Mouse (Mus musculus): ENCODE results near the gene Foxn3. TPM values are rescaled to one million over a fixed set of nuclear protein-coding genes. Genes with fewer than 3 reads are reported as not detected.

Foxn3 gene
- polyA plus RNA-seq, 1 experiment from 2014 or later: 66.2 TPM

DNA sequence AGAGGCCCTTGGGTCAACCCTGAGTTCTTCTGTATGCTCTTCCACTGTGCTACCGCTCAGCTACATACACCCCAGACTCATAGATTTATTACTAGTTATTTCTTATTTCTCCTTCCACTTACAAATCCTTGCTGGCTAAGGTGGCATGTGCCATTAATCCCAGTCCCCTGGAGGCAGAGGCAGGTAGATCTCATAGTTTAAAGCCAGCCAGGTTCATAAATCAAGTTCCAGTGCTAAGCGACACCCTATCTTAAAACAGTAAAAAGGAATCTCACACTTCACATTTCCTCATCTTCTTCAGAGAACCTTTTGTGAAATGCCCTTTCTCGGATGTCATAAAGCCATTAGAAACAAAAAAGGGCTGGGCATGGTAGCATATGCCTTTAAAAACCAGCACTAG lies 120.6 kb downstream of the Foxn3 start:
- WGBS: 90% methylated on average over 3 of the region's 3 CpGs
- Histone ChIP-seq H3K4me2 (no peak overlapping the region), H3K9me3 (replicated peaks) (no peaks in the 10 kb centered on the region), H3K9ac (no peak overlapping the region), H3K36me3 (no peaks in the 10 kb centered on the region), H3K27ac (ENCODE audit: poor library complexity, severe bottlenecking) (no peak overlapping the region), H3K4me1 (replicated peaks) (peaks cover 24% of the 10 kb centered on the region), H3K27me3 (replicated peaks) (no peaks in the 10 kb centered on the region), H3K4me3 (no peak overlapping the region)
- no peak for ATAC-seq (ENCODE audit: insufficient number of reproducible peaks, low FRiP score)

DNA sequence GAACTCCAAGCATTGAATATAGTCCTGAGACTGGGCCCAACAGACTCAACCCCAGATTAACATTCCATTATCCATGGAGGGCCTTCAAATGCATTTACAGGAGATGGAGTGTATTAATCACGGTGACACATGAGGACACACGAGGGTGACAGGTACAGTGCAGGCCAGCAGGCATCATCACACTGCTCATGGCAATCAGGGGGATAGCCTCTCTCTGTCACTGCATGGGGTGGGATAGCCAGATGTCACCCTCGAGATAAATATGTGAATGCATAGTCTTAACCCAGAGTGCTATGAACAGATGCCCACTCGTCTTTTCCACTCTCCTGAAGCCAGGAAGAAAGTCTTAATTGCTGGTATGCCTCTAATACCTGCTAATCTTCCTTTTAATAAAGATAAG lies 122.4 kb downstream of the Foxn3 start:
- H3K9me3 ChIP-seq (replicated peaks): no peaks in the 10 kb centered on the region
- H3K4me2 ChIP-seq: no peak overlapping the region
- no peak overlapping the region for H3K27ac ChIP-seq (ENCODE audit: poor library complexity, severe bottlenecking)
- H3K27me3 ChIP-seq (replicated peaks): no peaks in the 10 kb centered on the region
- H3K36me3 ChIP-seq: no peaks in the 10 kb centered on the region
- ATAC-seq (ENCODE audit: insufficient number of reproducible peaks, low FRiP score): no peak
- no peak overlapping the region for H3K4me3 ChIP-seq
- peaks cover 18% of the 10 kb centered on the region for H3K4me1 ChIP-seq (replicated peaks)
- H3K9ac ChIP-seq: no peak overlapping the region
- WGBS: 67% methylated on average over 4 of the region's 4 CpGs

DNA sequence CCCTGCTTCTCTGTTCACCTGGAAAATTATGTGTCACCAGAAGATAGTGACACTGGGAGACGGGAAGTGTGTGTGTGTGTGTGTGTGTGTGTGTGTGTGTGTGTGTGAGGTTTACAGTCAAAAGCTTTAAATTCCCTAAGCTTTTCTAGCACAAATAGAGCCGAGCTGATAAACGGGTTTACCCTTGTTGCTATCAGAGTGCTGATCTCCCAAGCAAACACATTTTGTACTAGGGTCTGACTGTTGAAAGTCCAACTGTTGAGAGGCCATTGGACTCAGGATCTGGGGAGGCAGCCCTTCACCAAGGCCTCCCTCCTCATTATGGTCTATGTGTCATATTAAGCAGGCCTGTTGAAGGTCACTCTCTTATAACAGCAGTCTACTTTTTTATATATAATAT lies 123.4 kb downstream of the Foxn3 start:
- no peak for ATAC-seq (ENCODE audit: insufficient number of reproducible peaks, low FRiP score)
- no peaks in the 10 kb centered on the region for H3K36me3 ChIP-seq
- no peaks in the 10 kb centered on the region for H3K27me3 ChIP-seq (replicated peaks)
- H3K4me2 ChIP-seq: no peak overlapping the region
- no peak overlapping the region for H3K9ac ChIP-seq
- peaks cover 18% of the 10 kb centered on the region for H3K4me1 ChIP-seq (replicated peaks)
- 51% methylated on average over 3 of the region's 3 CpGs for WGBS
- H3K27ac ChIP-seq (ENCODE audit: poor library complexity, severe bottlenecking): no peak overlapping the region
- H3K9me3 ChIP-seq (replicated peaks): no peaks in the 10 kb centered on the region
- H3K4me3 ChIP-seq: no peak overlapping the region

GRCm38 (mm10) chr12:99435189-99435588 lies 128.2 kb downstream of the Foxn3 start:
- no peak overlapping the region for H3K4me2 ChIP-seq
- no peak overlapping the region for H3K27ac ChIP-seq (ENCODE audit: poor library complexity, severe bottlenecking)
- no peak overlapping the region for H3K9ac ChIP-seq
- no peak overlapping the region for H3K4me3 ChIP-seq
- WGBS: 90% methylated on average over 4 of the region's 4 CpGs
- no peaks in the 10 kb centered on the region; the same call in 1 of the 2 replicates for H3K9me3 ChIP-seq (replicated peaks)
- ATAC-seq (ENCODE audit: insufficient number of reproducible peaks, low FRiP score): no peak
- peaks cover 4% of the 10 kb centered on the region; the same call in 1 of the 2 replicates for H3K36me3 ChIP-seq
- no peaks in the 10 kb centered on the region for H3K27me3 ChIP-seq (replicated peaks)
- H3K4me1 ChIP-seq (replicated peaks): peaks cover 13% of the 10 kb centered on the region

DNA sequence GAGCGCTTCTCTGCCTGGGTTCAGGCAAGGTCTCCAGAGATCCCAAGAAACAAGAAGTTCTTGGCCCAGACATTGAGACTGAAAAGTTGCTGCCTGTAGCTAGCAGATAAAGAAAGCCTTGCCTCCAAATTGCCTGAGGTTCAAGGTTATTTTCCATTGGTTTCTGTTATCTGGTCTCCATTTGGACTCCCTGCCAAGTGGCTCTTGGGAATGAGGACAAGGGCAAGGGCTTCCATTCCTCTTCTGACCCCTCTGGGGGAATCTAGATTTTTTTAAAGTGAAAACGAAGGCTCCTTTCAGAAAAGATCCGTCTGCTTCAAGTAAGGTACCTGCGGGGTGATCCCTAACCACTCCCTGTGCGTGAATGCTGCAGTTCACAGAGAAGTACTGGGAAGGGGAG lies 130.0 kb downstream of the Foxn3 start:
- no peak for ATAC-seq (ENCODE audit: insufficient number of reproducible peaks, low FRiP score)
- H3K4me2 ChIP-seq: no peak overlapping the region
- H3K9ac ChIP-seq: peak overlapping the region; percentile 16; the same call in 1 of the 2 replicates
- peak overlapping the region; percentile 27; the same call in 1 of the 2 replicates for H3K27ac ChIP-seq (ENCODE audit: poor library complexity, severe bottlenecking)
- H3K4me3 ChIP-seq: no peak overlapping the region
- H3K9me3 ChIP-seq (replicated peaks): no peaks in the 10 kb centered on the region; the same call in 1 of the 2 replicates
- H3K27me3 ChIP-seq (replicated peaks): no peaks in the 10 kb centered on the region
- 56% methylated on average over 5 of the region's 5 CpGs for WGBS
- H3K36me3 ChIP-seq: peaks cover 4% of the 10 kb centered on the region; the same call in 1 of the 2 replicates
- peaks cover 8% of the 10 kb centered on the region for H3K4me1 ChIP-seq (replicated peaks)

DNA sequence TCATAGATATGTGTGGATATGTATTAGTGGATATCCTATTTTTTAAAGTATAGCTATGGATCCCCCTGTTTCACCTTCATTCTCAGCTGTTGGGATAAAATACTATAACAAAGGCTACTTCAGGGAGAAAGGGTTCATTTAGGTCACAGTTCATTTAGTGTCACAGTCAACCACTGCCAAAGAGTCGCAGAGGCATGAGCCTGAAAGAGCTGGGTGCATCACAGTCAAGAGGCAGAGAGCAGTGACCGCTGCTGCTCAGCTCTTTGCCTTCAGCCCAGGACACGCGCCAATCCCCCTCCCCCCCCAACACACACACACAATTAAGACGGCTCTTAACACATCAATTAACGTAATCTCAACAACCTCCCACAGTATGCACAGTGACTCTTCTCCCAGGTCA lies 131.8 kb downstream of the Foxn3 start:
- WGBS: 84% methylated on average over 6 of the region's 6 CpGs
- ATAC-seq (ENCODE audit: insufficient number of reproducible peaks, low FRiP score): no peak

DNA sequence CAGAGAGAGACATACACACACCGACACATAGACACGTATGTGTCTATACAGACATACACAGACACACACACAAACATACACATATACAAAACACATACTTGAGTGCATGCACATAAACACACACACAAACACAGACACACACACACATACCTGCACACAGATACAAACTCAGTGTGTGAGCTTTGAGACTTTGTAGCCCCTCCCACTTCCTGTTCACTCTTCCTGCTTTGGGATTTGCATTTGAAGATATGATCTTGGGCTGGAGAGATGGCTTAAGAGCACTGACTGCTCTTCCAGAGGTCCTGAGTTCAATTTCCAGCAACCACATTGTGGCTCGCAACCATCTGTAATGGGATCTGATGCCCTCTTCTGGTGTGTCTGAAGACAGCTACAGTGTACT lies 132.4 kb downstream of the Foxn3 start:
- Histone ChIP-seq H3K9me3 (replicated peaks) (no peaks in the 10 kb centered on the region; the same call in 1 of the 2 replicates), H3K9ac (no peak overlapping the region), H3K4me2 (no peak overlapping the region), H3K36me3 (peaks cover 4% of the 10 kb centered on the region; the same call in 1 of the 2 replicates), H3K4me1 (replicated peaks) (peaks cover 8% of the 10 kb centered on the region), H3K27me3 (replicated peaks) (no peaks in the 10 kb centered on the region), H3K4me3 (no peak overlapping the region), H3K27ac (ENCODE audit: poor library complexity, severe bottlenecking) (no peak overlapping the region)
- ATAC-seq (ENCODE audit: insufficient number of reproducible peaks, low FRiP score): no peak
- WGBS: 96% methylated on average over 3 of the region's 3 CpGs

More for the DNA sequence above, 131.8 kb downstream of the Foxn3 start:
- Histone ChIP-seq H3K4me2 (no peak overlapping the region), H3K27ac (ENCODE audit: poor library complexity, severe bottlenecking) (no peak overlapping the region), H3K4me3 (no peak overlapping the region), H3K9ac (no peak overlapping the region), H3K4me1 (replicated peaks) (peaks cover 8% of the 10 kb centered on the region), H3K9me3 (replicated peaks) (no peaks in the 10 kb centered on the region; the same call in 1 of the 2 replicates), H3K27me3 (replicated peaks) (no peaks in the 10 kb centered on the region), H3K36me3 (peaks cover 4% of the 10 kb centered on the region; the same call in 1 of the 2 replicates)

- WGBS: 81% methylated on average over 3 of the region's 3 CpGs
- Histone ChIP-seq H3K4me1 (replicated peaks) (peaks cover 8% of the 10 kb centered on the region), H3K27me3 (replicated peaks) (no peaks in the 10 kb centered on the region), H3K9me3 (replicated peaks) (no peaks in the 10 kb centered on the region; the same call in 1 of the 2 replicates), H3K9ac (no peak overlapping the region), H3K4me2 (no peak overlapping the region), H3K27ac (ENCODE audit: poor library complexity, severe bottlenecking) (no peak overlapping the region), H3K4me3 (no peak overlapping the region), H3K36me3 (peaks cover 4% of the 10 kb centered on the region; the same call in 1 of the 2 replicates)
- no peak for ATAC-seq (ENCODE audit: insufficient number of reproducible peaks, low FRiP score)
Observed at GRCm38 (mm10) chr12:99429101-99429500, 134.3 kb downstream of the Foxn3 start.

DNA sequence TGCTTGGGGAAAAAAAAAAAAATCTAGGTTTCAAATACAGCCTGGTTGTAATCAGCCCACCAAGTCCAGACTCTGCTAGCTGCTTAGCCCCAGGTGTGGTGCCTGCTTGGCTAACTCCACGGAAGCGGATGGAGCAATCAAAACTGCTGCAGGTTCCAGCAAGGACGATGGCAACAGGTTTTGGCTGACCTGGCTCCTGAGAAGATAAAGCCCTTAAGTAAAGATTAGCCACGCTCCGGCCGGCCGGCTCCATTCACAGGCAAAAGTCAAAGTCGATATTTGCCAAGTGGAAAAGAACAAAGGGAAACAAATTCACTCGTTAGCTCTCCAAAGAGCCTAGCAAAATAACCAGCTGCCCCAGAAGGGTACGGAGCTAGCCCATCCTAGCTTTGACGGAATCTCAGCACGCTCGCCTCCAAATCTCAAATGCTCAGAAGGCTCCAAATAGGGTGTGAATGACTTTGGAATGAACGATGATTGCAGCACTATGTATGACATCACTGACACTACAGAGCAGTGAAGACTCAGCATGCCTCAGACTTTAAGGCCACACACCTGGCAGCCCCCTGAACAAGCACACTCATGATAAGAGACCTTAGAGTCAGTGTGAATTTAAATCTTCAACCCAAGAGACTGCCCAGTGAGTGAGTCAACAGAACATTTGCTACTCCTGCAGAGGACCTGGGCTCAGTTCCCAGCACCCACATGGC lies 137.0 kb downstream of the Foxn3 start:
- H3K9ac ChIP-seq: no peak overlapping the region

GRCm38 (mm10) chr12:99419396-99419760 lies 144.0 kb downstream of the Foxn3 start:
- Histone ChIP-seq H3K9me3 (replicated peaks) (no peaks in the 10 kb centered on the region), H3K27me3 (replicated peaks) (no peaks in the 10 kb centered on the region), H3K4me1 (replicated peaks) (peaks cover 5% of the 10 kb centered on the region), H3K9ac (no peak overlapping the region), H3K36me3 (no peaks in the 10 kb centered on the region; the same call in 1 of the 2 replicates), H3K4me2 (no peak overlapping the region), H3K4me3 (no peak overlapping the region), H3K27ac (ENCODE audit: poor library complexity, severe bottlenecking) (no peak overlapping the region)
- 70% methylated on average over 2 of the region's 2 CpGs for WGBS
- ATAC-seq (ENCODE audit: insufficient number of reproducible peaks, low FRiP score): no peak

More for the DNA sequence above, 137.0 kb downstream of the Foxn3 start:
- ATAC-seq (ENCODE audit: insufficient number of reproducible peaks, low FRiP score): no peak
- Histone ChIP-seq H3K4me1 (replicated peaks) (no peaks in the 10 kb centered on the region), H3K27ac (ENCODE audit: poor library complexity, severe bottlenecking) (no peak overlapping the region), H3K36me3 (peaks cover 4% of the 10 kb centered on the region), H3K4me2 (no peak overlapping the region), H3K27me3 (replicated peaks) (no peaks in the 10 kb centered on the region), H3K4me3 (no peak overlapping the region), H3K9me3 (replicated peaks) (no peaks in the 10 kb centered on the region)
- WGBS: 63% methylated on average over 14 of the region's 14 CpGs

GRCm38 (mm10) chr12:99418476-99419395 lies 144.6 kb downstream of the Foxn3 start:
- Histone ChIP-seq H3K4me3 (no peak overlapping the region), H3K27me3 (replicated peaks) (no peaks in the 10 kb centered on the region), H3K9me3 (replicated peaks) (no peaks in the 10 kb centered on the region), H3K36me3 (no peaks in the 10 kb centered on the region; the same call in 1 of the 2 replicates), H3K27ac (ENCODE audit: poor library complexity, severe bottlenecking) (no peak overlapping the region), H3K9ac (no peak overlapping the region), H3K4me2 (no peak overlapping the region), H3K4me1 (replicated peaks) (peaks cover 11% of the 10 kb centered on the region)
- no peak for ATAC-seq (ENCODE audit: insufficient number of reproducible peaks, low FRiP score)
- WGBS: 69% methylated on average over 7 of the region's 7 CpGs
